Mouse (Mus musculus) cortical plate, adult 2 months (tissue): Measurements from ENCODE around the gene Camk1d. TPM values are rescaled to one million over a fixed set of nuclear protein-coding genes. Genes with fewer than 3 reads are reported as not detected.

Source experiments
- H3K27ac ChIP-seq: fragments of 200-500 bp; 2 replicates; pipeline ENCODE4 v1.5.1; 2012; ENCODE audit warnings: low read length, control low read depth, inconsistent platforms; ENCODE audit not compliant: insufficient read depth
- H3K4me1 ChIP-seq: fragments of 200-500 bp; 2 replicates; pipeline ENCODE4 v1.6.1; 2011; ENCODE audit warnings: low read length; ENCODE audit not compliant: control insufficient read depth, insufficient read depth
- H3K4me3 ChIP-seq: fragments of 200-500 bp; 2 replicates; pipeline ENCODE4 v1.5.1; 2011; ENCODE audit warnings: mild to moderate bottlenecking, low read length, control low read depth; ENCODE audit not compliant: insufficient read depth
- CTCF ChIP-seq: fragments of 200-500 bp; IDR thresholded peaks from 2 replicates; pipeline ENCODE4 v1.5.1; 2011; ENCODE audit warnings: mild to moderate bottlenecking, control low read depth, low read length; ENCODE audit not compliant: insufficient read depth; ENCODE audit errors: extremely low read depth
- POLR2A ChIP-seq: fragments of 200-500 bp; IDR thresholded peaks from 2 replicates; pipeline ENCODE4 v1.6.1; 2011; ENCODE audit warnings: mild to moderate bottlenecking, low read length, control low read depth; ENCODE audit not compliant: insufficient read depth; ENCODE audit errors: extremely low read depth
- polyA plus RNA-seq: library from polyadenylated mRNA; depleted of rRNA; stranded (reverse); fragments of >200 nt; gene quantifications from 2 replicates; pipeline ENCODE4 v1.2.3, GENCODE M21; 2012

Gene Camk1d
- polyA plus RNA-seq, 1 experiment = 39.9 TPM

- H3K4me1 ChIP-seq = peaks cover 1% of the 10 kb centered on the region
- TF ChIP-seq CTCF (no peak), POLR2A (no peak)
- H3K27ac ChIP-seq = 0 out of 2 replicates have a peak overlapping the region, but pooled peaks have one; percentile 51
- no peak overlapping the region for H3K4me3 ChIP-seq
These were observed 33.0 kb downstream of the Camk1d start for GRCm38 (mm10) chr2:5681302-5681701.

GRCm38 (mm10) chr2:5679055-5679454 lies 35.3 kb downstream of the Camk1d start:
- Histone ChIP-seq H3K4me1 (peaks cover 11% of the 10 kb centered on the region), H3K4me3 (no peak overlapping the region), H3K27ac (no peak overlapping the region)
- TF ChIP-seq CTCF = no peak

GRCm38 (mm10) chr2:5677472-5677871 lies 36.8 kb downstream of the Camk1d start:
- no peak for TF ChIP-seq CTCF
- TF ChIP-seq POLR2A = no peak
- Histone ChIP-seq H3K4me1 (peaks cover 16% of the 10 kb centered on the region), H3K4me3 (no peak overlapping the region), H3K27ac (no peak overlapping the region)

- Histone ChIP-seq H3K4me3 (no peak overlapping the region), H3K27ac (no peak overlapping the region), H3K4me1 (peaks cover 16% of the 10 kb centered on the region)
- TF ChIP-seq POLR2A (no peak), CTCF (no peak)
These were observed 37.5 kb downstream of the Camk1d start for GRCm38 (mm10) chr2:5676786-5677185.

- Histone ChIP-seq H3K4me3 (peak overlapping the region; percentile 1; the same call in 1 of the 2 replicates), H3K4me1 (peaks cover 16% of the 10 kb centered on the region), H3K27ac (no peak overlapping the region)
- TF ChIP-seq POLR2A = no peak
- TF ChIP-seq CTCF = no peak
These were observed 38.2 kb downstream of the Camk1d start for GRCm38 (mm10) chr2:5676143-5676483.

- H3K4me1 ChIP-seq = peaks cover 15% of the 10 kb centered on the region
- H3K27ac ChIP-seq = peak overlapping the region; percentile 7; the same call in 1 of the 2 replicates
- H3K4me3 ChIP-seq = peak overlapping the region; percentile 1; the same call in 1 of the 2 replicates
- TF ChIP-seq POLR2A (no peak), CTCF (no peak)
These were observed 38.7 kb downstream of the Camk1d start for GRCm38 (mm10) chr2:5675431-5676142.

GRCm38 (mm10) chr2:5674512-5674911 lies 39.8 kb downstream of the Camk1d start:
- Histone ChIP-seq H3K4me1 (peaks cover 15% of the 10 kb centered on the region), H3K4me3 (no peak overlapping the region), H3K27ac (no peak overlapping the region)
- TF ChIP-seq CTCF (no peak), POLR2A (no peak)

GRCm38 (mm10) chr2:5673816-5674215 lies 40.5 kb downstream of the Camk1d start:
- TF ChIP-seq POLR2A = no peak
- TF ChIP-seq CTCF = no peak
- H3K4me3 ChIP-seq = no peak overlapping the region
- H3K4me1 ChIP-seq = peaks cover 15% of the 10 kb centered on the region
- H3K27ac ChIP-seq = no peak overlapping the region

- no peak for TF ChIP-seq POLR2A
- peaks cover 15% of the 10 kb centered on the region for H3K4me1 ChIP-seq
- no peak overlapping the region for H3K4me3 ChIP-seq
- no peak overlapping the region for H3K27ac ChIP-seq
These were observed 41.3 kb downstream of the Camk1d start for GRCm38 (mm10) chr2:5672906-5673589.

- peaks cover 7% of the 10 kb centered on the region for H3K4me1 ChIP-seq
These were observed 44.2 kb downstream of the Camk1d start for GRCm38 (mm10) chr2:5670146-5670545.

More at GRCm38 (mm10) chr2:5670146-5670545, 44.2 kb downstream of the Camk1d start:
- Histone ChIP-seq H3K27ac (no peak overlapping the region), H3K4me3 (no peak overlapping the region)
- TF ChIP-seq POLR2A (no peak), CTCF (no peak)
